Mouse (Mus musculus) ES-E14 (cell line): ENCODE results near the gene Tmem50a. TPM values are rescaled to one million over a fixed set of nuclear protein-coding genes. Genes with fewer than 3 reads are reported as not detected.

Experiments
- DNase-seq: peaks from one replicate; pipeline ENCODE4 v3.0.0-alpha.2; 2013; ENCODE audit warnings: low read depth, low spot score
- H3K27ac ChIP-seq: 2 replicates; pipeline ENCODE4 v1.5.1; 2012; ENCODE audit warnings: low read depth, mild to moderate bottlenecking, low read length, moderate library complexity, mixed read lengths; ENCODE audit not compliant: poor library complexity, insufficient read depth, severe bottlenecking
- H3K36me3 ChIP-seq: 2 replicates; pipeline ENCODE4 v1.6.1; 2012; ENCODE audit warnings: mild to moderate bottlenecking, low read length, moderate library complexity, mixed read lengths; ENCODE audit not compliant: control insufficient read depth, poor library complexity, insufficient read depth, severe bottlenecking
- H3K4me1 ChIP-seq, 2 experiments: fragments of 150-350 bp in 1 of 2; sonication (generic) in 1 of 2; 2 replicates each; pipeline ENCODE4 v1.6.1; 2012; ENCODE audit warnings: low read length in 2 of 2, mild to moderate bottlenecking in 1 of 2, mixed read lengths in 1 of 2; ENCODE audit not compliant: control insufficient read depth in 2 of 2, insufficient read depth in 2 of 2, poor library complexity in 1 of 2
- H3K4me3 ChIP-seq, 2 experiments: fragments of 150-350 bp in 1 of 2; sonication (generic) in 1 of 2; 2 replicates each; pipeline ENCODE4 v1.5.1; 2012; ENCODE audit warnings: low read length in 2 of 2, low read depth in 1 of 2, mild to moderate bottlenecking in 1 of 2, mixed read lengths in 1 of 2; ENCODE audit not compliant: insufficient read depth in 1 of 2, poor library complexity in 1 of 2, severe bottlenecking in 1 of 2
- H3K9ac ChIP-seq: 2 replicates; pipeline ENCODE4 v1.6.1; 2012; ENCODE audit warnings: low read depth, mild to moderate bottlenecking, low read length, mixed read lengths; ENCODE audit not compliant: poor library complexity, insufficient read depth, severe bottlenecking
- H3K9me3 ChIP-seq: fragments of 150-350 bp; sonication (generic); 2 replicates; pipeline ENCODE4 v1.6.1; 2012; ENCODE audit warnings: low read depth, mild to moderate bottlenecking, low read length; ENCODE audit not compliant: control insufficient read depth, insufficient read depth
- CHD2 ChIP-seq: IDR thresholded peaks from 2 replicates; pipeline ENCODE4 v1.6.1; 2014; ENCODE audit warnings: mild to moderate bottlenecking, low read depth, low read length, inconsistent platforms
- HCFC1 ChIP-seq: IDR thresholded peaks from 2 replicates; pipeline ENCODE4 v1.6.1; 2012; ENCODE audit warnings: low read length, inconsistent platforms, borderline replicate concordance; ENCODE audit not compliant: insufficient read depth
- MAFK ChIP-seq: IDR thresholded peaks from 2 replicates; pipeline ENCODE4 v1.6.1; 2014; ENCODE audit warnings: mild to moderate bottlenecking, low read depth, low read length, inconsistent platforms; ENCODE audit not compliant: insufficient read depth
- ZC3H11A ChIP-seq: IDR thresholded peaks from 2 replicates; pipeline ENCODE4 v1.6.1; 2012; ENCODE audit warnings: low read depth, mild to moderate bottlenecking, inconsistent platforms, low read length, borderline replicate concordance
- ZNF384 ChIP-seq: IDR thresholded peaks from 2 replicates; pipeline ENCODE4 v1.6.1; 2012; ENCODE audit warnings: low read depth, low read length, inconsistent platforms
- in situ Hi-C, 2 experiments: fragments of 600-800 bp; cut with MboI; formaldehyde crosslinking; loops; one replicate each; pipeline ENCODE4 v1.15.1; 2025; ENCODE audit warnings: low sequenced_read_pairs in 2 of 2, inconsistent platforms in 1 of 2; ENCODE audit not compliant: unreplicated experiment in 2 of 2
- total RNA-seq: library from RNA; depleted of rRNA; stranded (reverse); fragments of 300-350 nt; gene quantifications from 2 replicates; pipeline ENCODE4 v1.2.3, GENCODE M21; 2012

Tmem50a gene
- total RNA-seq, 1 experiment = 118 TPM

DNA sequence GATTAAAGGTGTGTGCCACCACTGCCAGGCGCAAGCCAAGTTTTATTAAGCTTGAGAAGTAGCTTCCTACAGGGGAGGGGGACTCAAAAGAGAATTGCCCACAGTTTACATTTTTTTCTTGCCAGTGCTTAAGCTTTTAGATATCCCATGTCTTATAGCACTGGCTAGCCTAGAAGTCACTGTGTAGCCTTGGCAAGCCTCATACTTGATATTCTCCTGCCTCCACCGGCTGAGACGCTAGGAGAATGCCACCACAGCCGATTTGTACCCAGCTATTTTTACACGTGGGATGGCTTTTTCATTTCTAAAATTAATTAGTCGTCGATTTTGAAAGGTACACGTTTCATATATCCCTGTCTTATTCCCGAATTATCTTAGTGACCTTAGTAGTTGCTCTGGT is 15.4 kb upstream of the Tmem50a start:
- Histone ChIP-seq H3K9ac (no peak overlapping the region), H3K9me3 (no peaks in the 10 kb centered on the region), H3K4me3 (peak overlapping the region; percentile 41 to 88), H3K4me1 (peaks cover 0 to 2% of the 10 kb centered on the region in 2 experiments; a peak in 2 of 4 replicates), H3K36me3 (peaks cover 27% of the 10 kb centered on the region), H3K27ac (no peak overlapping the region)
- in situ Hi-C loops = no loop called here
- DNase-seq = no peak
- TF ChIP-seq CHD2 (no peak), MAFK (no peak), ZNF384 (no peak), ZC3H11A (no peak)

DNA sequence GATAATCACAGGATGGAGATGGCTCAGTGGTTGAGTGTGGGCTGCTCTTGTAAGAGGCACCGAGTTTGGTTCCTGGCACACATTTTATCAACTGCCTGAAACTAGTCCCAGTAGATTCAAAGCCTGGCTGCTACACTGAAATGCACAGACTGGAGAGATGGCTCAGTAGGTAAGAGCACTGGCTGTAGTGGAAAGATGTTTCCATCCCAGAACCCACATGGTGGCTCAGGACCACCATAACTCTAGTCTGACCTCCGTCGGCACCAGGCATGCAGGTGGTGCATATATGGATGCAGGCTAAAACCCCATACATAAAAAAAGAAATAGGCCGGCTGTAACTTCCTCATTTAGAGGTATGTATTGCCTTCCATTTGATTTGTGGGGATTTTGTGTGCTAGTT is 14.7 kb upstream of the Tmem50a start:
- peaks cover 26% of the 10 kb centered on the region for H3K36me3 ChIP-seq
- in situ Hi-C loops = no loop called here
- no peak overlapping the region for H3K9ac ChIP-seq
- DNase-seq = no peak
- no peaks in the 10 kb centered on the region for H3K9me3 ChIP-seq
- no peak for TF ChIP-seq ZNF384
- TF ChIP-seq MAFK = no peak
- TF ChIP-seq HCFC1 = no peak
- TF ChIP-seq ZC3H11A = no peak
- TF ChIP-seq CHD2 = no peak
- peaks cover 2% of the 10 kb centered on the region in 2 experiments; a peak in 2 of 4 replicates for H3K4me1 ChIP-seq
- no peak overlapping the region for H3K27ac ChIP-seq
- no peak overlapping the region for H3K4me3 ChIP-seq

DNA sequence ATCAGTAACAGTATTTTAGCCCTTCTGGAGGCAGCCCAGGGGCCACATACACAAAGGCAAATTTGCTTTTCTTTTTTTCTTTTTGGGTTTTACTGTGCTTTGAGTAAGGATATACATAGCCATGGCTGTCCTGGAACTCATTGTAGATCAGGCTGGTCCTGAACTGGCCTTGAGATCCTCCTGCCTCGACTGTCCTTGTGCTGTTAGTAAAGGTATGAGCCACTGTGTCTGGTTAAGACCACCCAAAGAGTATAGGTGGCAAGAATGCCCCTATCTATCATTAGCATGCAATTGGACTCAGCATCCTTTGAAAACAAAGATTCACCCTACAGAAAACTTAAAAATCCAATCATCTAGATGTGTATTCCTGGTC is 13.6 kb upstream of the Tmem50a start:
- TF ChIP-seq HCFC1 = no peak
- no peak for TF ChIP-seq ZNF384
- TF ChIP-seq ZC3H11A = no peak
- no peak for TF ChIP-seq MAFK
- TF ChIP-seq CHD2 = no peak
- Histone ChIP-seq H3K4me3 (no peak overlapping the region), H3K36me3 (peaks cover 29% of the 10 kb centered on the region), H3K9ac (no peak overlapping the region), H3K4me1 (peaks cover 2% of the 10 kb centered on the region in 2 experiments; a peak in 2 of 4 replicates), H3K9me3 (no peaks in the 10 kb centered on the region), H3K27ac (no peak overlapping the region)
- no peak for DNase-seq
- in situ Hi-C loops = no loop called here

DNA sequence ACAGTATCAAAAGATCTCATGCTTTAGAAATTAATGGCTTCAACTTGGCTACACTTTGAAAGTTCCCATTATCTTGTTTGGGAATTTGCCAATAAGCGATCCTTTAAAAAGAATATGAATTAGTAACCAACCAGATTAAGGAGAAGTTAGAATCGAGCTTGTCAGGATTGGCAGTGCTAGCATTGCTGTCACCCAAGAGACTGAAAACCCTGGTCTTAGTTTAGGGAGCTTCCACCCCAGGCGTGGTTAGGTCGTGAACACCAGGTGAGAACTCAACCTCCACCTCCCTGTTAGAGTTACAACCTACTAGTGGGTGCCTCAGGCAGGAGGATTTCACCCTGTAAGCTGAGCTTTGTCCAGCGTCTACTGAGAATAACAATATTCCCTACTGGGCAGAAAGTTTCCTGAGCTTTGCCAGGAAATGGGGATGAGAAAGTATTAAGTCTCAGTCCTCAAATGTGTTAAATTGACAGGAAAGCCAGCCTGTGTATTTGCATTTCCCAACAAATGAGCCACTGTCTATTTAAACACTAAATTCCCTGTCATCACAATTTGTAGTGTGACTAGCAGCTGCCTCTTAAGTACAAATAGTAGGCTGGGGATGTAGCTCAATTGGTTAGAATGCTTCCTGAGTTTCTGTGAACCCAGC is 13.1 kb upstream of the Tmem50a start:
- peaks cover 2% of the 10 kb centered on the region in 2 experiments; a peak in 2 of 4 replicates for H3K4me1 ChIP-seq
- peaks cover 27% of the 10 kb centered on the region for H3K36me3 ChIP-seq
- in situ Hi-C loops = no loop called here
- DNase-seq = no peak
- H3K9ac ChIP-seq = no peak overlapping the region
- no peaks in the 10 kb centered on the region for H3K9me3 ChIP-seq
- no peak for TF ChIP-seq ZNF384
- no peak for TF ChIP-seq CHD2
- no peak for TF ChIP-seq HCFC1
- no peak for TF ChIP-seq MAFK
- TF ChIP-seq ZC3H11A = no peak
- no peak overlapping the region for H3K27ac ChIP-seq
- H3K4me3 ChIP-seq = no peak overlapping the region

DNA sequence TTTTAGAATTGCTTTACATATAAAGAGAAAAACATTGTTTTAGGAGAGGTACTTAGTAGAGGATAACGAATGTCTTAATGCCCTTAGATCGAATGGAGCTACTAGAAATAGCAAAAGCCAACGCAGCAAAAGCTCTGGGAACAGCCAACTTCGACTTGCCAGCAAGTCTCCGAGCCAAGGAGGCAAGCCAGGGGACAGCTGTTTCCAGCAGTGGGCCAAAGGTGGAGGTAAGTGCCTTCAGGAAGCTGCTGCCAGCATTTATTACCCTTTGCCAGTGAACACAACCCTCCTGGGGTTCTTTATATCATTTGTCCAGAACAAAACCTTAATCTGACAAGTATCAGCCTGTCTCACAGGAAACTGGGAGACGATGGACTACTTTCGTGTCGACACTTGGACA is 10.4 kb upstream of the Tmem50a start:
- TF ChIP-seq MAFK (no peak), ZNF384 (no peak), CHD2 (no peak), ZC3H11A (no peak), HCFC1 (no peak)
- H3K4me1 ChIP-seq = peaks cover 2 to 5% of the 10 kb centered on the region in 2 experiments; a peak in 2 of 4 replicates
- no peaks in the 10 kb centered on the region for H3K9me3 ChIP-seq
- H3K36me3 ChIP-seq = peaks cover 25% of the 10 kb centered on the region
- no peak overlapping the region for H3K27ac ChIP-seq
- DNase-seq = no peak
- in situ Hi-C loops = no loop called here
- peak overlapping the region; percentile 52 to 72 for H3K4me3 ChIP-seq
- peak overlapping the region; percentile 62; the same call in 1 of the 2 replicates for H3K9ac ChIP-seq
